Mouse (Mus musculus) spleen, postnatal 14 days (tissue): ENCODE results near the gene Gpr15.

Experiments used
- DNase-seq, 2 experiments: peaks; one replicate each; pipeline ENCODE4 v3.0.0; 2021 to 2022; ENCODE audit warnings: low spot score in 2 of 2

Gpr15 gene

DNA sequence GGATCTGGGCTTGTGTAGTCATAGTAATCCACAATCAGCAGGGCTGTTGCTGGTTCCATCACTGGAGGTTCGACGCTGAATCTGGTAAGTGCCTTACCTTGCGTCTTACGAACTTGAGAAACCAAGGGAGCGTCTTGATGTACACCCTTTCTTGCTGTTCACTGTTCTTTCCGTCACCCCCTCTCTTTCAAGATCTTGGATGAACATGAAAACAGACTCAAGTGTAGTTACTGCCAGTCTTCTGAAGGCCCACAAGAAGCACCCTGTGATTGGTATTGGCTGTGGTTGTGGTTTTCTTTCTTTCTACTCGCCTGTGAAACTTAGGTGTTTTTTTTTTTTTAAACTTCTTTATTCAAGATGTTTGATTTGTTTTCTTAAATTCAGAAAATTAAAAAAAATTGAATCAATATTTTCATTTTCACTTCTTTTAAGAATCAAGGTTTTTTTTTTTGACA lies at the start of gene Gpr15:
Gene Gpr15, minus strand, starts transcription at position 405 of the 455 bp plus-strand sequence.
- DNase-seq: no peak

- DNase-seq: no peak
Observed at GRCm38 (mm10) chr16:58763076-58763475, 44.2 kb upstream of the Gpr15 start, which contains the start of gene Olfr172. Olfr172 (minus strand) TSS chr16:58763176.

DNA sequence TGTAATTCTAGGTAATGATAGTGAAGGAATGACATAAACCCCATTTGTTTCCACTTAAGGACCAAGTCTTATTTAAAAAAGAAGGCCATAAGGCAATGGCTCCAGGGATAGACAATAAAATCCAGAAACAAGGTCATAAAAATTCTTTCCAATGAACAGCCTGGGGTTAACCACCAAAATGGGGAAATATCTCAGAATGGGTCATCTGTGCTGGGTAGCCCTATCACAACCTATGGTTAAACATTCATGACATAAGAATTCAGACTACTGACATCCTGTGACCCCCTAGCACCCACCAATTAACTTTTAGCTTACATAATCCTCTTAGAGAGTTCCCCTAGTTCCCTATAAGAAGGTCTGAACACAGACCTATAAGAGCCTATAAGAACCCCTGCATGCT lies 37.3 kb upstream of the Gpr15 start:
- DNase-seq: no peak

- no peak for DNase-seq
Observed at GRCm38 (mm10) chr16:58751314-58751713, 32.4 kb upstream of the Gpr15 start.

GRCm38 (mm10) chr16:58746715-58747114 lies 27.8 kb upstream of the Gpr15 start:
- no peak for DNase-seq

DNA sequence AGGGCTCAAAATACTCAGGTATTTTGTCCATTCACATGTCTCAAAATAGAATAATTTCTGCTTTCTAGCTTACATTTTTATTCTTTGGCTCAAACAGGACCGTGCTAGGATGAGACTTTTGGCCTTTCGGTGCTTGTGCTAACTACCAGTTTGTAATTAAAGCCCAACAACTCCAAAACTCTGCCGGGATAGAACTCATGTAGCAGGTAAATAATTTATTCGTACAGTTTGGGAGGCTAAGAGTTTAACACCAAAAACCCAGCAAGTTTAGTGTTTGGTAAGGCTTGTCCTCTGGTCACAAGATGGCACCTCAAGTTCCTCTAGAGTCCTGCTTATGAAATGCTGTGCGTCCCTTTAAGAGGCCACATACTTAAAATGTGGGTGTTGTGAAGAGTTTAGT lies 21.9 kb upstream of the Gpr15 start:
- DNase-seq: no peak

DNA sequence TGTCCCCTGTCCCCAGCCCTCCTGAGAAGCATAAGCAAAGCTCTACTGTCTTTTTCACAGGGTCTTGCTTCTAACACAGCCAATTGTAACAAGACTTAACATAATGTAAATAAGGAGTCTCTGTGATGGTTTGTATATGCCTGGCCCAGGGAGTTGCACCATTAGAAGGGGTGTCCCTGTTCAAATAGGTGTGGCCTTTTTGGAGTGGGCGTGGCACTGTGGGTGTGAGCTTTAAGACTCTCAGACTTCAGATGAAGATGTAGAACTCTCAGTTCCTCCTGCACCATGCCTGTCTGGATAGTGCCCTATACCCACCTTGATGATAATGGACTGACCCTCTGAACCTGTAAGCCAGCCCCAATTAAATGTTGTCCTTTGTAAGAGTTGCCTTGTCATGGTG lies 19.9 kb upstream of the Gpr15 start:
- no peak for DNase-seq

DNA sequence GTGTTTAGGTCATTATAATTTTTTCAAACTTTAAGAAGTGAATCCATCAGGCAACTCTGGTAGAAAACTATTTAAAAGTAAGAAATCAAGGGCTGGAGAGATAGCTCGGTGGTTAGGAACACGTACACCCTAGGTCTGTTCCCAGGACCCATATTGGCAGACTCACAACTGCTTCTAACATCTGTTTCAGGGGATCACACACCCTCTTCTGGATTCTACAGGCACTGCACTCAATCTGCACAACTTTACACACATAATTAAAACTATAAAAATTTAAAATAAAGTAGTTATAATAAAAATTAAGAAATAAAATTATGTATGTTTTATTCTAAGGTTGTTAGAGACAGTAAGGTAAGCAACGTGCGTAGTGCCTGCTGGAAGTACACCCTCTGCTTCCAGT lies 19.3 kb upstream of the Gpr15 start:
- no peak for DNase-seq

GRCm38 (mm10) chr16:58728176-58728671 lies 9.4 kb upstream of the Gpr15 start:
- no peak for DNase-seq

DNA sequence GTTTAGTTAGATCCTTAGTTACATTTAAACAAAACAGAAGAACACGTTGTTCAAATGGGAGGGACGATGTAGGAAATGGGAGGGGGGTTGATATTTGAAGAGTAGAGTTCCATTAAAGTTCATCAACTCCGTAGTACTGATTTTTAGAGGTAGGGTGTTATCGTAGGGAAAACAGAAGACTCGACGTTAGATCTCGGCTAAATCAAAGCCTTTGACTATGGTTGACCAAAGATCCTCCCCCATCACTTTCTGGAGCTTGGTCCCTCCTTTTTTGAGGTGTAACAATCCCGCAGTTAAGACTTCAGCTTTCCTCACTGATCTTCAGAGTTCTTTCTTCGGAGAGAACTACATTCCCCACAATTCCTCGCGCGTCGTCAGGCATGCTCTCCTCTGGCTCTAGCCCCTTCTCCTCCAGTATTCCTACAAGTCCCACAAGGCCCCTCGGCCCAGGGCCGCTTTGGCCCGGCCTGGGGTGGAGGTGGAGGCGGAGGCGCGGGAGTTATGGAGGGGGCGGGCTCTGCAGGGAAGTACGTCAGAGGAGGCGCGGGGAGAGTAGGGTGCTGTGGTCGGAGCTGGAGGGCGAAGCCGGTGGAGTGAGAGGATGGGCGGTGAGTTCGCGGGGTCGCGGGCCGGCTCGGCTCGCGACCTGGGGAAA lies 8.7 kb upstream of the Gpr15 start, which contains the start of gene Cldnd1:
Gene Cldnd1, plus strand, starts transcription at position 434 of the 655 bp plus-strand sequence.
- DNase-seq: peak; percentile 77 to 87

DNA sequence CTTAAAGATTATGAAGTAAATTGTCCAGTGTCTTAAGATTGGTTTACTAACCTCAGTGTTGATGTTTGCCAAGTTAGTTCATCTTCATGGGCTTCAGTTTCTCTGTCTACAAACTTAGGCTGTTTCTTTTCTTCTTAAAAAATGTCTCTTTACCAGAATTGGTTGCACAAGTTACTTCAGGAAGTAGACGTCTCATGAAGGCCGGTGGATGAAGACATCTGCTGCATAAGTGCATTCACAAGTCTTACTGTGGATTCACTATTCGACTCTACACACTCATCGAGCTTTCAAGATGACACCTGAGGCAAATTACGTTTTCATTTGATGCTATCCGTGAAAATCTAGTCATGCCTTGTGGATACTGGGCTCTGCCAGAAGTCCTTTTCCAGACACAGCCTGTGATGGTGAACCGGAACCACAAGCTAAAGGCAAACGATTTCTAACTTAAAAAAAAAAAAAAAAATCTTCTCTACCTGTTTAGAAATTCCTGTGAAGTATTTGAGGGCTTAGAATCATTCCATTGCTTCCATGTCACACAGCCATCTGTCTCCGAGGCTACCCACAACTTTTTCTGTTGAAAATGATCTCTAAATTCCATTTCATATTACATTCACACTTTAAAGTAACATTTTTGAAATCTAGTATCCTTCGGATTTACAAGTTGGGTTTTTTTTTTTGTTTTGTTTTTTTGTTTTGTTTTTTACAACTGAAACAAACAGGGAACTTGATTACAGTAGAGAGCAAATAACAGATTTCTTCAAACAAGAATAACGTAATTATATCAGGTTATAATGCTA lies 8.0 kb upstream of the Gpr15 start:
- no peak for DNase-seq

GRCm38 (mm10) chr16:58722292-58722691 lies 3.4 kb upstream of the Gpr15 start:
- no peak for DNase-seq

DNA sequence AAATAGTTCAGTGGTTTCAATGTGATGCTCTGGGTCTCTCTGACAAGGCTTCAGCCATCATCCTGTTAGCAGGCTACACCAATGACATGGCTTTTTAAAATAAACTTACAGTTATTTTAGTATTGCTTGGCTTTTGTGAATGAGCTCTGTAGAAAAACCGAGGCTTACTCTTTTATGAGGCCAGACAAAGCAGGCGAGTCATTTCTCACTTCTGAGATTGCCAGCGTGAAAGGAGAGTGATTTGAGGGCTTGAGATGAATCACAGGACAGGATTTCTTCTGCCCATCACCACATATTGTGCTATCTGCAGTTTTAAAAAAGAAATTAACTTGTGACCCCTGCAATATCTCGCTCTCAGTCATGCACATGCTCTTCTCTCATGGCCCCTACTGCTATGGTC lies 3.9 kb downstream of the Gpr15 start:
- DNase-seq: no peak

GRCm38 (mm10) chr16:58713128-58713527 lies 5.7 kb downstream of the Gpr15 start:
- DNase-seq: no peak

- no peak for DNase-seq
Observed at GRCm38 (mm10) chr16:58712221-58712620, 6.6 kb downstream of the Gpr15 start.

- DNase-seq: no peak
Observed at GRCm38 (mm10) chr16:58709536-58709935, 9.3 kb downstream of the Gpr15 start.

DNA sequence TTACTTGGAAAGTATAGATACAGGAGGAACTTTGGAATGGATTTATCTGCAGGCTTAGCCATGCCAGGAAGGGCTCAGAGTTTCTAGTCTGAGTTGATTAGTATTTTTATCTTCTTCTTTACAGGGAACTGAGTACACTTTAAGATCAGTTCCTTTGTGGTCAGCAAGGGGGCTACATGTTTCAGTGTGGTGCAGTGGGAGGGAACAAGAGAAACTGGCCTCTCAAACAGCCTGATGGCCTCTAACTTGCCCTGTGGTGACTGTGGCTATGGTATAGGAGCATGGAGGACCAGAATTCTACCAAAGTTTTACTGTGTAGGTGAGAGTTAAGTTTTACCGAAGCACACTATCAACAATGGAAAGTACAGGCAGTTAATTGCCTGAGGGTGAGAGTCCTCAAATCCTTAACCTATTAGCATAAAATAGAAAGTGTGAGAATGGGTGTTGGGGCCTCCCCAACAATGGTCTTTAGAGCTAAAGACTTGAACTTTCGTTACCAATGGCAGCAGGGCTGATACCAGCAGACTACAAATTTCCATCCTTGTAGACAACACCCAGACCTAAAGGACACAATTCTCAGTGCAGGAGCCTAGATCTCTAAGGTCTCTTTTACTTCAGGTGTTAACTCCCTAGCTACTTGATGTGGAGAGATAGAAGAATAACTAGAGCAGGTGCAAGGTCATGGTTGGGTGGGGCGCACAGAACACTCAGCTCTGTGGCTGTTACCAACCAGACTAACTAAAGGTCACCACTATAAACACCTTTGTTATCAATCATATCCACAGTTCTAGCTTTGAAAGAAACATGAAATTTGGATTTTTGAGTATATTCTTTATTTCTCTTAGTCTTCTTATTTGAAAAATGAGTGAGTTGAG lies 10.0 kb downstream of the Gpr15 start:
- no peak for DNase-seq

GRCm38 (mm10) chr16:58707276-58707905 lies 11.5 kb downstream of the Gpr15 start:
- no peak for DNase-seq

DNA sequence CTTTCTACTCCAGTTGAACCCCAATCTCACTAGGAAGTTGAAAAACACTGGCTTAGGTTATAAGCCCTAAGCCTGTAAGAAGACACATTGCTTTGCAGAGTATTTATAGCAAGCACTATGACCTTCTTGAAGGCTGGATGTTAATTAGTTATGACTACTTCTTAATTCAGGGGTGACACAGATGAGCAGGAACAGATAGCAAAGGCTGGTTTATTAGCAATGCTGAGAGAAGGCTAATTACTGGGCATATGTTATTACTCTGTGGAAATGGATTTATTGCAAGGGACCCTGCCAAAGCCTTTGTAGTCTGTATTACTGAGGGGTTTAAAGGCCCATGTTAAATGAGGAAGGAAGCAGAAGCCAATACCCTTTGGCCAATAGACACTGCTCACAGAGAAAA lies 13.9 kb downstream of the Gpr15 start:
- no peak for DNase-seq

DNA sequence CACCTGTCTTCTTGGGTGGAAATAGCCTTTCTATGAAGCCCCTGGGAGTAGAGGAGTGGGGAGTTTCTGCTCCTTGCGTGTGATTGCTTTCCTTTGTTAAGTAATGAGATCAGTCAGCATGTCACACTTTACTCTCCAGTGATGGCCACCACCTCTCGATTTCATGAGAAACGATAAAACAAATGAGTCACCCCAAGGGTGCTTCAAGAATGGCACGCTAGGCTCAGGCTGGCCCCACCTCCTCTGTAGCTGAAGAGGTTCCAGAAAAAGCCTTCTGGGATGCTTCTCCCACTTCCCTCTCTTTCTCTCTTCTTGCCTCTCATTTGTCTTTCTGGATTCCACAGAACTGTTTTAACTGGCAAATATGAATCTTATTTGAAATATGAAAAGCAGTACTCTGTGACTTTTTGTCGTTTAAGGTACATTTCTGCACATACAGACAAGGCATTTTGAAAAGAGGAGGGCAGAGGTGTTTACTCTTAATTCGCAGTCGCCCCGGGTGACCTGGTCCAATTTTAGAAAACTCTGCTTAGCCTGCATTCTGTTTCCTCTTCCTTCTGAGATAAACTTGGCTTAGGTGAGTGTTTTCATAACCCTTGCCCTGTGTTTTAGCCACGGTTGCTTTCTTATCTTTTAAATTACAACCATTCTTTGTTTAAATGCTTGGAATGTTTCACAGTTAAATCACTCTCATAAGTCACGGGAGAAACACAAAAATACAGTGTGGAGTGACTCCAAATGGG lies 15.3 kb downstream of the Gpr15 start:
- DNase-seq: no peak
